Mouse (Mus musculus) hindbrain, postnatal 0 days (tissue): ENCODE results near the gene Degs2. TPM values are rescaled to one million over a fixed set of nuclear protein-coding genes. Genes with fewer than 3 reads are reported as not detected.

Experiments
- ATAC-seq: fragments of 200-750 bp; cut with Nextera tagmentation; 2 replicates; pipeline ENCODE4 v1.8.0; 2017; ENCODE audit warnings: mild to moderate bottlenecking, moderate TSS enrichment, moderate library complexity
- DNase-seq: peaks from one replicate; pipeline ENCODE4 v3.0.0-alpha.2; 2015; ENCODE audit warnings: low spot score
- H3K27ac ChIP-seq: fragments of 300-500 bp; sonication (generic); 2 replicates; pipeline ENCODE4 v1.5.1; 2014; ENCODE audit warnings: mild to moderate bottlenecking
- H3K27me3 ChIP-seq: fragments of 300-500 bp; sonication (generic); 2 replicates; pipeline ENCODE4 v1.6.1; 2014; ENCODE audit warnings: low read length, mixed read lengths; ENCODE audit not compliant: insufficient read depth
- H3K36me3 ChIP-seq: fragments of 300-500 bp; sonication (generic); 2 replicates; pipeline ENCODE4 v1.6.1; 2014; ENCODE audit warnings: low read length, mixed read lengths; ENCODE audit not compliant: insufficient read depth
- H3K4me1 ChIP-seq: fragments of 300-500 bp; sonication (generic); 2 replicates; pipeline ENCODE4 v1.6.1; 2014; ENCODE audit warnings: antibody characterized with exemption, low read length, mixed read lengths; ENCODE audit not compliant: insufficient read depth
- H3K4me2 ChIP-seq: fragments of 300-500 bp; sonication (generic); 2 replicates; pipeline ENCODE4 v1.6.1; 2014; ENCODE audit warnings: low read depth, mild to moderate bottlenecking, low read length, moderate library complexity, mixed read lengths
- H3K4me3 ChIP-seq: fragments of 300-500 bp; sonication (generic); 2 replicates; pipeline ENCODE4 v1.5.1; 2014; ENCODE audit warnings: low read length
- H3K9ac ChIP-seq: fragments of 300-500 bp; sonication (generic); replicated peaks from 2 replicates; pipeline ENCODE4 v1.6.1; 2014; ENCODE audit warnings: mild to moderate bottlenecking, low read length, moderate library complexity, mixed read lengths
- H3K9me3 ChIP-seq: fragments of 300-500 bp; sonication (generic); 2 replicates; pipeline ENCODE4 v1.6.1; 2016; ENCODE audit warnings: low read length, mixed read lengths
- CTCF ChIP-seq: IDR thresholded peaks from 2 replicates; pipeline ENCODE4 v1.5.1; 2016; ENCODE audit warnings: antibody characterized with exemption, control low read depth, low read depth
- WGBS: fragments of 180-500 bp; shearing (Covaris S2); extraction: QIAGEN DNeasy Blood & Tissue Kit; methylation state at CpG from one replicate; pipeline ENCODE4 v1.1.7; 2014; 5-methylcytosine and 5-hydroxymethylcytosine counted together
- polyA plus RNA-seq: library from polyadenylated mRNA; unstranded; fragments of >200 nt; fragmentation: Nextera tagmentation; extraction: Ambion mirVana; gene quantifications from 2 replicates; pipeline ENCODE4 v1.2.1, GENCODE M21; 2015
- total RNA-seq: library from RNA; depleted of rRNA; stranded (reverse); fragments of >200 nt; gene quantifications from 2 replicates; pipeline ENCODE4 v1.2.3, GENCODE M21; 2014

Gene Degs2
- total and polyA plus RNA-seq, 2 experiments from 2014 or later = 0.10 to 0.73 TPM

DNA sequence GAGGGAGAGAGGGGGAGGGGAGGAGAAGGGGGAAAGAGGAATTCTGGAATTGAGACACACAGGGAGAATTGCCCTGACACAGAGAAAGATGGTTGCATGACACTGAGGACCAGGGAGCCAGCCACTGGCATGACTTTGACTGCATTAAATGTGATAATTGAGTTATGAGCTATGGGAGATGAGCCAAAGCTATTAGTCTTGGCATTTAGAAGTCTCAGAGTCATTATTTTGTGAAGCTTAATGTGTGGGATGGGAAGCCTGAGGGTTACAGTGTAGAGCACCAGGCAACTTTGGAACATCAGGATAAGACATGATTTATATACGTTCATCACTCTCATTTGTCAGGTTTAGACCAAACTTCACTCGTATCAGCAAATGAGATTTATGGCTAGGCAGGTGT lies 39.4 kb upstream of the Degs2 start:
- no peak for TF ChIP-seq CTCF

DNA sequence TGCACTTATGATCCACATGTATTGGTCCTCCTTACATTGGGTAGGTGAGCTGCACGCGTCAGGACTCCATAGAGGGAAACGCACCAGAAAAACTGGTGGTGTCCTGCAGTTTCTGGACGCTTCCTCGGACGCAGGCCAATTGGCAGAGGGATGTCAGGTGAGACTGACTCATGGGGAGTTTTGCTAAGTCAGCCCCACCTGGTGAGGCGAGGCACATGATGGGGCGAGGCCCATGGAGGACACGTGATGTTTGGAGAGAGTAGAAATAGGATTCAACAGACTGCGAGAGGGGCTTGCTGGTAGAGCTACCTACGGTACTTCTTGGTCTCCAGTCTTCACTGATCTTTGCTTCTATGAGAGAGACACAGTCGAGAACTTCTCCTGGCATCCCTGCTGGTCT lies 36.6 kb upstream of the Degs2 start:
- no peaks in the 10 kb centered on the region for H3K9me3 ChIP-seq
- WGBS = 94% methylated on average over 12 of the region's 12 CpGs
- no peak for ATAC-seq

More for the DNA sequence above, 39.4 kb upstream of the Degs2 start:
- no peak overlapping the region for H3K4me3 ChIP-seq
- no peaks in the 10 kb centered on the region for H3K9me3 ChIP-seq
- no peaks in the 10 kb centered on the region for H3K4me1 ChIP-seq
- DNase-seq (no peak), ATAC-seq (no peak)
- no peak overlapping the region for H3K4me2 ChIP-seq
- no peak overlapping the region for H3K27ac ChIP-seq
- WGBS = 81% methylated on average over 2 of the region's 2 CpGs
- no peaks in the 10 kb centered on the region for H3K36me3 ChIP-seq
- no peak overlapping the region for H3K9ac ChIP-seq
- H3K27me3 ChIP-seq = no peaks in the 10 kb centered on the region

DNA sequence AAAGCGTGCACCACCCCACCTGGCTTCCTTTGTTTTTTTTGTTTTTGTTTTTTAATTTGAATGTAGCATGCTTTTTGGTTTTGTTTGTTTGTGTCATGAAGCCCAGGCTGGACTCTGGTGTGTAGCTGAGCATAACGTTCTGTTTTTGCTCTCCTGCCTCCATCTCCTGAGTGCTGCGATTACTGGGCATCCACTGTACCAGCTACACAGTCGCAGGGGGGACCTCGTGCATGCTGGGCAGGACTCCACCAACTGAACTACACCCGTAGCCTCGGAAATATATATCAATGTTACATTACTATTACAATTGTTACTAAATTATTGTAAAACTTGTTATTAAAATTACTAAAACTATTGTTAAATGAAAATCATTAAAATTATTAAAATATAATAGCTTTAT lies 35.7 kb upstream of the Degs2 start:
- Histone ChIP-seq H3K9ac (no peak overlapping the region), H3K4me2 (no peak overlapping the region), H3K27me3 (no peaks in the 10 kb centered on the region), H3K36me3 (no peaks in the 10 kb centered on the region), H3K27ac (no peak overlapping the region), H3K4me1 (no peaks in the 10 kb centered on the region), H3K4me3 (no peak overlapping the region), H3K9me3 (no peaks in the 10 kb centered on the region)
- TF ChIP-seq CTCF = no peak
- no peak for DNase-seq
- no peak for ATAC-seq
- 90% methylated on average over 7 of the region's 7 CpGs for WGBS

More for the DNA sequence above, 36.6 kb upstream of the Degs2 start:
- no peak overlapping the region for H3K4me2 ChIP-seq
- H3K9ac ChIP-seq = no peak overlapping the region
- no peak for TF ChIP-seq CTCF
- no peaks in the 10 kb centered on the region for H3K36me3 ChIP-seq
- no peaks in the 10 kb centered on the region for H3K27me3 ChIP-seq
- no peak overlapping the region for H3K4me3 ChIP-seq
- DNase-seq = no peak
- no peaks in the 10 kb centered on the region for H3K4me1 ChIP-seq
- no peak overlapping the region for H3K27ac ChIP-seq

DNA sequence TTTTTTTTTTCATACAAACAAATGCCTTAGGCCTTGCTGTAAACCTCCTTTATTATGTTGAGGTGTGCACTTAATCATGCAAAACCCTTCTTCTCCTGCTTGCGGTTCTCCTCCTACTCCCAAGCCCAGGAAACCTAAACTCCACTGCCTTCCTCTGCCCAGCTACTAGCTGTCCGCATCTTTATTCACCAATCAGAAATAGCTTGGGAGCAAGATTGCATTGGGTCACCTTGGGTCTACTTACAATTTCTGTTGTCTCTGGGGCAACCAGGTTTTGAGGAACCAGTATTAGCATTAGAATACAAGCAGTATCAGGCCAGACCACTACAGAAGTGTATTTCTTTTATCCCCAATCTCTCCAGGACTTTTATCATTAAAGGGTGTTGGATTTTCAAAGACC lies 32.3 kb upstream of the Degs2 start:
- WGBS = 93% methylated on average over 2 of the region's 2 CpGs
- no peak overlapping the region for H3K27ac ChIP-seq
- no peaks in the 10 kb centered on the region for H3K36me3 ChIP-seq
- no peaks in the 10 kb centered on the region for H3K4me1 ChIP-seq
- no peak overlapping the region for H3K9ac ChIP-seq
- H3K4me3 ChIP-seq = no peak overlapping the region
- no peaks in the 10 kb centered on the region for H3K9me3 ChIP-seq
- no peak for DNase-seq
- no peak overlapping the region for H3K4me2 ChIP-seq
- H3K27me3 ChIP-seq = no peaks in the 10 kb centered on the region
- no peak for TF ChIP-seq CTCF
- no peak for ATAC-seq

DNA sequence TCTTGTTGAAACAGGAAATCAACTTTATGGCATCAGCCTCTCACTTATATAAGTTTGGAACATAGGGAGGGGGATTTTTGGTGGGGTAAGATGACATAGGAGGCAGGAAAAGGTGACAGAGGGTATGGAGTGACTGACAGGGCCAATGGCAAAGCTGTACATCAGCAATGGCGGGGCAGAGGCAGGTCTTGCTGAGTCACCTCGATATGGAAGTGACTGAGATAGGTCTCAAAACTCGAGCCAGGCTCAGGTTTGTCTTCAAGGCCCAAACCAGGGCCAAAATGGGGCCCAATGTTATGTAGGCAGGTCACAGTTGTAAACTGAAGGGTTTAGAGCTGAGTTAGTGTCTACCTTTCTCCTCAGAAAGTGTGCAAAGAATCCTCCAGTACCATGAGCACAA lies 21.7 kb upstream of the Degs2 start:
- TF ChIP-seq CTCF = no peak
- no peaks in the 10 kb centered on the region for H3K9me3 ChIP-seq
- H3K27me3 ChIP-seq = no peaks in the 10 kb centered on the region
- no peak overlapping the region for H3K4me2 ChIP-seq
- ATAC-seq = no peak
- H3K4me3 ChIP-seq = no peak overlapping the region
- no peak overlapping the region for H3K27ac ChIP-seq
- H3K4me1 ChIP-seq = no peaks in the 10 kb centered on the region
- H3K36me3 ChIP-seq = no peaks in the 10 kb centered on the region
- no peak overlapping the region for H3K9ac ChIP-seq
- WGBS = 85% methylated on average over 3 of the region's 3 CpGs
- no peak for DNase-seq

DNA sequence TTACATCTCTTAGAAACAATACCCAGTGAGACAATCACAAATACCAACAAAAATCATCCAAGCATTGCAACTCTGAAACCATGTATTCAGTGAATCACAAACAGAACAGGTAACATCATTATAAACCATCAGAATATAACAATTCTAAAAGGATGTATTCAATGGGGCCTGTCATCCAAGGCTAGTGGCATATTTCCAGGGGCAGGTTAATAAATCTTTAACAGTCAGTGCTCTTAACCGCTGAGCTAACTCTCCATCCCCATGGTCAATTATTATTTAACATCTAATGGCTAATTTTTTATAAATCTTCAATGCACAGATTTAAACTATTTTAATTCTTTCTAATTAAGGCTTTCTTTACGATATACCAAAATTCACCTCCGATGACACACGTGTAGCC lies 20.3 kb upstream of the Degs2 start:
- H3K4me3 ChIP-seq = no peak overlapping the region
- no peak for TF ChIP-seq CTCF
- H3K4me1 ChIP-seq = no peaks in the 10 kb centered on the region
- H3K9me3 ChIP-seq = no peaks in the 10 kb centered on the region
- no peaks in the 10 kb centered on the region for H3K36me3 ChIP-seq
- H3K27me3 ChIP-seq = no peaks in the 10 kb centered on the region
- no peak overlapping the region for H3K9ac ChIP-seq
- DNase-seq (no peak), ATAC-seq (no peak)
- no peak overlapping the region for H3K27ac ChIP-seq
- WGBS = 97% methylated on average over 4 of the region's 4 CpGs
- H3K4me2 ChIP-seq = no peak overlapping the region

DNA sequence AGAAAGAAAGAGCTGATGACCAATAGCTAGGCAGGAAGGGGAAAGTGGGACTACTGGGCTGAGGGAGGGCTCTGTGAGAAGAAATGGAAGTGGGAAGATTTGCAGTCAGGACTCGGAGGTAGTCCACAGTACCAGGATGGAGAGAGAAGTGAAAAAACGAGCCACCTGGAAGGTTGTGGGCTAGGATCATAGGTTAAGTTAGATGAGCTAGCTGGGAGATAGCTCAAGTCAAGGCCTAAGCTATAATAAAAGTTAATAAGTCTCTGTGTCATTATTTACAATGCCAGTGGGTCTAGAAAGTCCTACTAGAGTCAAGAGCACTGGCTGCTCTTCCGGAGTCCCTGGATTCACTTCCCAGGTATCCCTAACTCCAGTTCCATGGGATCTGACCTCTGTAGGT lies 16.4 kb upstream of the Degs2 start:
- ATAC-seq = no peak
- Histone ChIP-seq H3K4me3 (no peak overlapping the region), H3K36me3 (no peaks in the 10 kb centered on the region), H3K4me1 (no peaks in the 10 kb centered on the region), H3K4me2 (no peak overlapping the region), H3K9ac (no peak overlapping the region), H3K27ac (no peak overlapping the region), H3K27me3 (no peaks in the 10 kb centered on the region), H3K9me3 (no peaks in the 10 kb centered on the region)
- 90% methylated on average over 3 of the region's 3 CpGs for WGBS
- DNase-seq = no peak
- no peak for TF ChIP-seq CTCF

DNA sequence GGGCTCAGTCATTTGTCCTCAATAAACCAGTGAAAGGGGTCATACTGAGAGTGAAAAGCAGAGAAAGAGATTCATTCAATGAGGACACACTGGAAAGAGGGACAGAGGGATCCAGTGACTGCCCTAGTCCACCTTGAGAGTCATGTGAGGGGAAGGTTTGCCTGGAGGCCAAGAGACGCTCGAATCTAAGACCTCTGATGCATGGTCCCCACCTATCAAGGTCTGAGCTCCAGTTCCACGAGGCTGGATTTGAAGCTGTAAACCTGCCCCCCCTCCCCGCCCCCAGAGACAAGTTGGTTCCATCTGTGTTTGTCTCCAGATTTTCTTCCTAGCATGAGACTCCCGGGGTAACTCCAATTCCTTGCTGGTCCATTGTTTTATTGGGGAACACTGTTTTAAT lies 13.7 kb upstream of the Degs2 start:
- TF ChIP-seq CTCF = no peak
- Histone ChIP-seq H3K4me1 (no peaks in the 10 kb centered on the region), H3K36me3 (no peaks in the 10 kb centered on the region), H3K4me2 (no peak overlapping the region), H3K9ac (no peak overlapping the region), H3K27me3 (no peaks in the 10 kb centered on the region), H3K9me3 (no peaks in the 10 kb centered on the region), H3K4me3 (no peak overlapping the region), H3K27ac (no peak overlapping the region)
- 78% methylated on average over 5 of the region's 5 CpGs for WGBS
- DNase-seq = no peak
- no peak for ATAC-seq
